Mouse (Mus musculus) embryonic facial prominence, embryonic 10.5 days (tissue): ENCODE results near the gene Gpr65. TPM values are rescaled to one million over a fixed set of nuclear protein-coding genes. Genes with fewer than 3 reads are reported as not detected.
"Not testable (repeated sequence)": the region's sequence is repeated elsewhere in the genome, so short reads cannot be mapped to it uniquely, and the experiment has no call there.

Source experiments
- DNase-seq: peaks from one replicate; pipeline ENCODE4 v3.0.0-alpha.2; 2017; ENCODE audit warnings: low spot score
- H3K27ac ChIP-seq: fragments of 300-500 bp; sonication (generic); replicated peaks from 2 replicates; pipeline ENCODE4 v1.5.1; 2016; ENCODE audit warnings: mild to moderate bottlenecking
- H3K27me3 ChIP-seq: fragments of 300-500 bp; sonication (generic); replicated peaks from 2 replicates; pipeline ENCODE4 v1.6.1; 2016; ENCODE audit warnings: low read depth, mild to moderate bottlenecking; ENCODE audit not compliant: poor library complexity, severe bottlenecking
- H3K36me3 ChIP-seq: fragments of 300-500 bp; sonication (generic); replicated peaks from 2 replicates; pipeline ENCODE4 v1.6.1; 2016; ENCODE audit warnings: mild to moderate bottlenecking, moderate library complexity
- H3K4me1 ChIP-seq: fragments of 300-500 bp; sonication (generic); 2 replicates; pipeline ENCODE4 v1.6.1; 2016
- H3K4me3 ChIP-seq: fragments of 300-500 bp; sonication (generic); 2 replicates; pipeline ENCODE4 v1.5.1; 2016; ENCODE audit warnings: mild to moderate bottlenecking, moderate library complexity
- H3K9me3 ChIP-seq: fragments of 300-500 bp; sonication (generic); 2 replicates; pipeline ENCODE4 v1.6.1; 2016; ENCODE audit warnings: mild to moderate bottlenecking
- WGBS: fragments of 180-500 bp; shearing (Covaris S2); methylation state at CpG from one replicate; pipeline ENCODE4 v1.1.7; 2016; 5-methylcytosine and 5-hydroxymethylcytosine counted together
- polyA plus RNA-seq: library from polyadenylated mRNA; unstranded; fragments of >200 nt; fragmentation: Nextera tagmentation; extraction: Ambion mirVana; gene quantifications from 2 replicates; pipeline ENCODE4 v1.2.1, GENCODE M21; 2016

Gpr65 gene
- polyA plus RNA-seq, 1 experiment from 2014 or later, result 0.44 TPM

DNA sequence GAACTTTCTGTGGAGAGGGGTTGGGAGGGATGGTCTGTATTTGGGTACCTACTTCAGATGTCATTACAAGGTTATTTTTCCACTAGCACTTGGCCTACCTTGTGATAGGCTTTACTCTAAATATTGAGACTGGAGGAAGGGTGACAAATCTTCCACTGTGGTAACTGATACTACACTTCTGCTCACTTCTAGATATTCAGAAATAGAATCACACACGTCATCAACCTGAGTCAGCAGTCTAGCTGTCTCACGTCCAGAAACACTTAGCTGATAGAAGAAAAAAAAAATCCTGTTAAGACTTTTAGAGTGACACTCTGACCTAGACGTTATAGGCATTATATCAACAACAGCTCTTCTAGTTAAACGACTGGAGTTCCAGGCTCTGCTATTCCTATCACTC, 23.8 kb downstream of the Gpr65 start:
- Histone ChIP-seq H3K27ac (no peak overlapping the region), H3K27me3 (no peaks in the 10 kb centered on the region), H3K4me3 (no peak overlapping the region), H3K4me1 (no peaks in the 10 kb centered on the region), H3K9me3 (no peaks in the 10 kb centered on the region), H3K36me3 (no peaks in the 10 kb centered on the region)
- 84% methylated on average over 4 of the region's 4 CpGs for WGBS
- no peak for DNase-seq

DNA sequence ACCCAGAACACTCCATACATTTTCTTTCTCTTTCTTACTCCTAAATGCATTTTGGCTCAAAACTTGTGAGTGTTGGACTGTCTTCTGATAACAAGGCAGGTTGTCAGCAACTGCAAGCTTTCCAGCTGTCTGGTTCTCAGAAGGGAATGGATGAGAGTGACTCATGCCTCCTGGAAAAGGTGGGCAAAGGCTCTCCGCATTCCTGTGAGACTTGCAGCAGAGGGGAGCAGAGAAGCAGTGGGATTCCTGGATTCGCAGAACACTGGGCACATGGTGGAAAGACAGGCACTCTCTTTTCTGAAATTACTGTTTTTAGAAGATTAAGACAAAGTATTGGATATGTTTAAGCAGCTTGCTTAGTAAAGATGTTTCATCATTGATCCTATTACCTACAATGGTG, 25.8 kb downstream of the Gpr65 start:
- DNase-seq, result no peak
- Histone ChIP-seq H3K27ac (no peak overlapping the region), H3K36me3 (no peaks in the 10 kb centered on the region), H3K9me3 (no peaks in the 10 kb centered on the region), H3K4me3 (no peak overlapping the region), H3K27me3 (no peaks in the 10 kb centered on the region), H3K4me1 (no peaks in the 10 kb centered on the region)
- WGBS, result 91% methylated on average over 2 of the region's 2 CpGs

DNA sequence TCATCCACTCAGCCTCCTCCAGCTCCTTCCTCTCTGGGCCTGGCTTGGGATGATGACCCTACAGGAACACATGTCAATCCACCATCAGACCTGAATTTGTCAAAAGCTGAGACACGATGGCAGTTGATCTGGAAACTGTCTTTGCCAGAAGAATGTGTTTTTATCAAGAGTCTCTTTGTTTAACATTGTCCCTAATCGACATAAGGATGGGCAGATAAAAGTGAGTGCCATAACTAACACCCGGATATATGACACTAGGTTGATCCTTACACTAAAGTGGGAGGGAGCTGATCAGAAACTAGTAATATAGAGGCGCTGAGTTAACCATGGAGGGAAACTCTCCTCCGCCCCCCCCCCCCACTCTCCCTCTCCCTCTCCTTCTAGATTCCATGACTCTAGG, 33.5 kb downstream of the Gpr65 start:
- no peaks in the 10 kb centered on the region for H3K9me3 ChIP-seq
- H3K4me1 ChIP-seq, result no peaks in the 10 kb centered on the region
- H3K27me3 ChIP-seq, result no peaks in the 10 kb centered on the region
- no peak overlapping the region for H3K4me3 ChIP-seq
- no peak overlapping the region for H3K27ac ChIP-seq
- DNase-seq, result no peak
- H3K36me3 ChIP-seq, result no peaks in the 10 kb centered on the region
- 91% methylated on average over 5 of the region's 5 CpGs for WGBS

DNA sequence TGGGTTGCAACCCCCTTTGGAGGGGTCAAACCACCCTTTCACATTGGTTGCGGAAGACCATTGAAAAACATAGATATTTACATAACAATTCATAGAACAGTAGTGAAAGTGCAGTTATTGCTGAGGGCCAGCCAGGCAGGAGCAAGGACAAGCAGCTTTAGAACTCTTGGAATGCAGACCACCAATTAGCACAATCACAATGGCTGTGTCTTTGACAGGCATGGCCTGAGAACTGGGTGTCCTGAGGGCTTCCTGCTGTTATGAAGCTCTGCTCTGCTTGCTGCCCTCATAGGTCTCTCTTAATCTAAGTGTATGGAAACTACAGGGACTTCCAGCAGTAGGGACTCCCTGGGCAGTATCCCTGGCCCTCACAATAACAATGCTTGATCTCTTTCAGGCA, 34.6 kb downstream of the Gpr65 start:
- WGBS, result 77% methylated on average over 1 of the region's 1 CpGs
- H3K27ac ChIP-seq, result no peak overlapping the region
- no peaks in the 10 kb centered on the region for H3K9me3 ChIP-seq
- H3K27me3 ChIP-seq, result no peaks in the 10 kb centered on the region
- H3K4me1 ChIP-seq, result no peaks in the 10 kb centered on the region
- no peak overlapping the region for H3K4me3 ChIP-seq
- H3K36me3 ChIP-seq, result no peaks in the 10 kb centered on the region
- no peak for DNase-seq

DNA sequence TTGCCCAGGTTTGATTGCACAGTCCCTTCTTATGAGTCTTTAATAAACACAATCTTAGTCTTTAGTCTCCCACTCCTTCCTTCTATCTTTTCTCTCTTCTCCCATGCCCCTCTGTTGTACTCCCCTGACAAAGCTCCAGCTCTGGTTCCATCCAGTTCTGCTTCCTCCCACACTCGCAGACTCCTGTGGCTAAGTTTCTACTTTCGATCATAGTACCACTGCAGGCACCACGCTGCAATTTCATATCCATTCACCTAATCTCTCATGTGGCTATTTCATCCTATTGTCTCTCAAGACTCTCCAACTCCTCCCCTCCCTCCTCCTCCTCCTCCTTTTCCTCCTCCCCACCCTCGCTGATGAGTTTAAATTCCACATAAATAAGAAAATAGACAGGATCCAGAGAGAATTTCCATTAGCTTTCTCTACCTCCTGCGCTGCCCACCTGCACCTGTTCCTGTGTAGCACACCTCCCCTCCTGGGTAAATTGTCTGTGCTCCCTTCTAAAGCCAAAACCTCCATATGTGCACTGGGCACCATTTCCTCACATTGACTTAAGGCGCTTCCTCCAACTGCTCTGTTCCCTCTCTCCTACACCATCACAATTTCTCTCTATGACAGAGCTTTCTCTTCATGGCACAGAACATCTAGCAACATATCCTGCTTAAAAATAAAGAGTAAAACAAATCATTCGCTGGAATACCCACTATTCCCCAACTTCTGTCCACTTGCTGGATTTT, 38.9 kb downstream of the Gpr65 start:
- whole genome bisulfite sequencing, result 86% methylated on average over 7 of the region's 7 CpGs
- Histone ChIP-seq H3K4me1 (no peaks in the 10 kb centered on the region), H3K27me3 (no peaks in the 10 kb centered on the region), H3K27ac (no peak overlapping the region), H3K36me3 (no peaks in the 10 kb centered on the region), H3K9me3 (no peaks in the 10 kb centered on the region), H3K4me3 (no peak overlapping the region)
- DNase-seq, result no peak

DNA sequence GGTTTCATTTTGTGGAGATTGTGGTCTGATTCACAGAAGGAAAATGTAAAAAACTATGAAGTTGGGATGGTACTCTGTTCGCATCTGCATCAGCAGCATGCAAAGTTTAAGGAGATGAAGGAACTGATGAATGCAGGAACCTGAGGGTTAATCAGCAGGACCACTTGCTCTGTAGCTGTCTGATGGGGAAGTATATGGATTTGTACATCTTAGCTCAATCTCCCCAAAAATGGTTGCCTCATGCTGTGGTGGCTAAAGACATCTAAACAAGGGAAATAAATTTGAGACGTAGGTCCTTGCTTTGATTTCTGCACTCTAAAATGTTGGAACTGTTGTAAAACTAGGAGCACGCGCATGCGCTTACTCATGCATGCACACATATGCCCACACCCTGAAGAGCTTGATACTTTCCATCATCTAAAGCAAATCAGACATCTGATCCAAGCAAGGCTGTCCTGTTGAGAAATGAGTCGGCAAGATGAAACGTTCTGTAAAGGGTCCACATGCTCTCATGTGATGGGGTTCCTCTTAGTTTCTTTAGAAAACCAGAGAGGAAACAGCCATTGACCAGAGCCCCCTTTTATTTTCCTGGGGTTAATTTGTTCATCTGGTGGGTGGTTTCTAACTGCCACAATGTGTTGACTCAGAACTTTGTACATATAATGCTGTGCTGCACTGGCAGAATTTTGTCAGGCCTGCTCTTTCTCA, 43.1 kb downstream of the Gpr65 start:
- H3K36me3 ChIP-seq, result no peaks in the 10 kb centered on the region
- H3K27me3 ChIP-seq, result no peaks in the 10 kb centered on the region
- no peak overlapping the region for H3K4me3 ChIP-seq
- WGBS, result 91% methylated on average over 7 of the region's 7 CpGs
- no peaks in the 10 kb centered on the region for H3K9me3 ChIP-seq
- H3K4me1 ChIP-seq, result no peaks in the 10 kb centered on the region
- no peak for DNase-seq
- no peak overlapping the region for H3K27ac ChIP-seq

DNA sequence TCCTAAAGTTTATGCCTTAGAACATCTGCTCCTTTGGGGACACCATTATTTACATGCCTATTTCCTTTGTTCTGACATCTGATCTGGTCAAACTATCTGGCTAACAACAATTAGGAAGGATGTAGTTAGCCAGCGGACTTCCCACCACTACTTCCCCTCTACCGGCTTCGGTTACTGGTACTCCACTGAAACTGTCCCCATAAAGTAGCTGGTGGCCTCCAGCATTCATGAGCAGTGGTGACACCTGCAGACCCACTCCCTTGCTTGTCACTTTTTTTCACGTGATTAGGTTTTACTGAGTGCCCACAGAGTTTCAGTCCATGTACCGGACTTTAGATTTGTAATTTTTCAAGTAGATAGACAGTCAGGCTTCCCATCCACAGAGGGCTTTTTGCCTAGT, 47.5 kb downstream of the Gpr65 start:
- Histone ChIP-seq H3K27ac (no peak overlapping the region), H3K4me1 (no peaks in the 10 kb centered on the region), H3K36me3 (no peaks in the 10 kb centered on the region), H3K4me3 (no peak overlapping the region), H3K27me3 (no peaks in the 10 kb centered on the region), H3K9me3 (no peaks in the 10 kb centered on the region)
- DNase-seq, result no peak
- WGBS, result 84% methylated on average over 5 of the region's 5 CpGs

DNA sequence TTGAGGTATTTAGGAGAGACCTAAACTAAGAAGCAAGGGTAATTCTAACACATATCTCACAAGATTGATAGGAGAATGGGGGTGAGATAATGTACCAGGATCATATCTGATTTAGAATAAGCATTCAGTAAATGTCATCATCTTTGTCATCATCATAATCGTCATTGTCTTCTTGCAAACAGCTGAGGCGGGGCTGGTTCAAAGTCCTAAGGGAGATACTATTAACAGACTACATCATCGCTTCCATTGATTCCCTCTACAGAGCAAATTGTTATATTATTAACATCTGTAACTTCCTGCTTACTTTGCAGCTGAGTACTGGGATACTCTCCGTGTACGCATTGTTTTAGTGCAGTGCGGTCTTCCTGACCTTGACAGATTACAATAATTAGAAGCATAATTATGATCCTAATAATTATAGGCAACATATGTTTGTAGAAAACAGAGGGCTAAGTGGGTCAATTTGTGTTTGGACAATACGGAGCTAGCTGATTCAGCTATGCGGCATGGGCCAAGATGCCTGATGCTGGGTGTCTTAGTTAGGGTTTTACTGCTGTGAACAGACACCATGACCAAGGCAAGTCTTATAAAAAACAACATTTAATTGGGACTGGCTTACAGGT, 49.4 kb downstream of the Gpr65 start:
- Histone ChIP-seq H3K27me3 (no peaks in the 10 kb centered on the region), H3K4me3 (no peak overlapping the region), H3K9me3 (no peaks in the 10 kb centered on the region), H3K36me3 (no peaks in the 10 kb centered on the region), H3K27ac (no peak overlapping the region), H3K4me1 (no peaks in the 10 kb centered on the region)
- no peak for DNase-seq
- 86% methylated on average over 8 of the region's 8 CpGs for WGBS

DNA sequence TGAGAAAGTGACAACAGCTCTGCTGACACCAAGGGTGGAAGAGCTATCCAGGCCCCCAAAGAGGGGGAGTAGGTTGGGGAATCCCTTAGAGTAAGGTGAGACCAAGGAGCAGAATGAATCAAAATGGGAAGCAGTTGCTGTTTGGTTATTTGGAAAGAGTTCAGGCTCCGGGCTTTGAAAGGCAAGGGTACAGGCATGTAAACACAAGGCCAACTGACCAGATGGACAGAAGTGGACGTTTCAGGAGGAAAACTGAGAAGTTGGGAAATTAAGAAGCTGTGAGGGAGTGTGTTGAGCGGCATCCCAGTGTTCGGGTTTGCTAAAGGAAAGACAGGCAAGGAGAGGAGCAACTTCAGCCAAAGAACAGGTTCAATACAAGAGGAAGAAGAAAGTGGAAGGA, 54.0 kb downstream of the Gpr65 start:
- no peaks in the 10 kb centered on the region for H3K4me1 ChIP-seq
- H3K4me3 ChIP-seq, result no peak overlapping the region
- no peaks in the 10 kb centered on the region for H3K27me3 ChIP-seq
- no peak overlapping the region for H3K27ac ChIP-seq
- no peak for DNase-seq
- H3K36me3 ChIP-seq, result no peaks in the 10 kb centered on the region
- H3K9me3 ChIP-seq, result no peaks in the 10 kb centered on the region
- 83% methylated on average over 4 of the region's 4 CpGs for WGBS

DNA sequence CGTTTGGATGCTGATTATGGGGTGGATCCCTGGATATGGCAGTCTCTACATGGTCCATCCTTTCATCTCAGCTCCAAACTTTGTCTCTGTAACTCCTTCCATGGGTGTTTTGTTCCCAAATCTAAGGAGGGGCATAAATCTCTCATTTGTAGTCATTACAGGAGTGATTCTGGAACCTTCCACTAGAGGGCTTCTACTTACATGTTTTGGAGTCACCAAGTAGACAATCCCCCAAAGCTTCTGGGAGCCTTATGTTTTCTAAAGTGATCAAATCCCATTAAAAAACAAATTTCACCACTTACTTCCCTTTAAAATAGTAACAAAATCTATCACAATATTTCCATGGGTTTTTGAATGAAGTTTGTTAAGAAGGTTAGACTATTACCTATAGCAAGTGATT, 55.7 kb downstream of the Gpr65 start:
- H3K4me3 ChIP-seq, H3K36me3 ChIP-seq, H3K27ac ChIP-seq, H3K27me3 ChIP-seq, H3K9me3 ChIP-seq, DNase-seq, H3K4me1 ChIP-seq: not testable (repeated sequence)
- WGBS, result no CpG with 5 or more reads among the region's 1 CpGs

Other genes starting within 250 kb of the Gpr65 start
- gene Galc, start 9.2 kb upstream of the Gpr65 start, polyA plus RNA-seq, result 12.4 and 12.9 TPM in 2 replicates